Mouse (Mus musculus): ENCODE measurements around the gene Tmem62.

DNA sequence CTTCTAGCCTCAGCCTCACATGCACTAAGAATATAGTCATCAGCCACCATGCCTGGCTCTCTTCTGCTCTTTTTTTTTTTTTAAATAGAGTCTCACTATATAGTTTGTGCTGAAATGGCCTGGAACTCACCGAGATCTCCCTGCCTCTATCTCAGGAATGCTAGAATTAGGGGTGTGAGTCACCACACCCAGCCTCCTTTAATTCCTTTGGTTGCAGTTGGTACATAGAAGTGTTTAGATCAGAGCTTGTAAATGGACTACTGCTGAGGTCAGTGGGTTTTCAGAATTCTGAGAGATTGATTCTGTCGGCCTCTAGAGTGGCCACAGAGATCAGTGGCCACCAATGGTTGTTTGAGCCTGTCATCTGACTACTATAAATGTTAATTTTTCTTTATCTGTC is 4.0 kb downstream of the Tmem62 start:
- TF ChIP-seq CTCF (IDR thresholded peaks at IDR 0.05; ENCODE audit: low read depth) = no peak
- TF ChIP-seq EP300 (optimal IDR thresholded peaks at IDR 0.05) = no peak
